Mouse (Mus musculus): ENCODE data around the gene Ctnnbip1. TPM values are rescaled to one million over a fixed set of nuclear protein-coding genes. Genes with fewer than 3 reads are reported as not detected.

Gene Ctnnbip1
- polyA plus RNA-seq, 1 experiment from 2014 or later: 36.3 TPM

GRCm38 (mm10) chr4:149590200-149590599 lies 72.2 kb downstream of the Ctnnbip1 start:
- H3K4me1 ChIP-seq (ENCODE audit: control insufficient read depth, insufficient read depth, low read length): 0 out of 2 replicates have a peak, but pooled peaks cover 5% of the 10 kb centered on the region
- 82% methylated on average over 1 of the region's 1 CpGs for WGBS (ENCODE audit: insufficient replicate concordance)
- no peak overlapping the region for H3K4me2 ChIP-seq
- no peaks in the 10 kb centered on the region for H3K9me3 ChIP-seq (replicated peaks; ENCODE audit: control insufficient read depth, low read length)
- no peak overlapping the region for H3K9ac ChIP-seq (ENCODE audit: low read depth, low read length)
- ATAC-seq (replicated peaks; ENCODE audit: insufficient number of reproducible peaks, low FRiP score, low TSS enrichment): no peak
- H3K27ac ChIP-seq (ENCODE audit: low read depth, low read length): no peak overlapping the region
- no peaks in the 10 kb centered on the region for H3K36me3 ChIP-seq (ENCODE audit: control insufficient read depth, insufficient read depth, low read length)
- no peak overlapping the region for H3K4me3 ChIP-seq (ENCODE audit: low read depth, low read length)
- peaks cover 31% of the 10 kb centered on the region for H3K27me3 ChIP-seq (ENCODE audit: control insufficient read depth, insufficient read depth, low read length)

- 71% methylated on average over 2 of the region's 2 CpGs for WGBS (ENCODE audit: insufficient replicate concordance)
- Histone ChIP-seq H3K27ac (ENCODE audit: low read depth, low read length) (no peak overlapping the region), H3K4me2 (no peak overlapping the region), H3K9me3 (replicated peaks; ENCODE audit: control insufficient read depth, low read length) (no peaks in the 10 kb centered on the region), H3K36me3 (ENCODE audit: control insufficient read depth, insufficient read depth, low read length) (no peaks in the 10 kb centered on the region), H3K4me1 (ENCODE audit: control insufficient read depth, insufficient read depth, low read length) (0 out of 2 replicates have a peak, but pooled peaks cover 5% of the 10 kb centered on the region), H3K9ac (ENCODE audit: low read depth, low read length) (no peak overlapping the region), H3K27me3 (ENCODE audit: control insufficient read depth, insufficient read depth, low read length) (peaks cover 20% of the 10 kb centered on the region), H3K4me3 (ENCODE audit: low read depth, low read length) (no peak overlapping the region)
- no peak for ATAC-seq (replicated peaks; ENCODE audit: insufficient number of reproducible peaks, low FRiP score, low TSS enrichment)
Measured at GRCm38 (mm10) chr4:149591486-149591885, 73.5 kb downstream of the Ctnnbip1 start.

GRCm38 (mm10) chr4:149594913-149595581 lies 77.0 kb downstream of the Ctnnbip1 start:
- H3K36me3 ChIP-seq (ENCODE audit: control insufficient read depth, insufficient read depth, low read length): no peaks in the 10 kb centered on the region
- no peak overlapping the region for H3K27ac ChIP-seq (ENCODE audit: low read depth, low read length)
- no peak for ATAC-seq (replicated peaks; ENCODE audit: insufficient number of reproducible peaks, low FRiP score, low TSS enrichment)
- no peaks in the 10 kb centered on the region for H3K4me1 ChIP-seq (ENCODE audit: control insufficient read depth, insufficient read depth, low read length)
- H3K27me3 ChIP-seq (ENCODE audit: control insufficient read depth, insufficient read depth, low read length): no peaks in the 10 kb centered on the region
- WGBS (ENCODE audit: insufficient replicate concordance): 82% methylated on average over 9 of the region's 9 CpGs
- no peak overlapping the region for H3K4me2 ChIP-seq
- no peak overlapping the region for H3K4me3 ChIP-seq (ENCODE audit: low read depth, low read length)
- H3K9me3 ChIP-seq (replicated peaks; ENCODE audit: control insufficient read depth, low read length): no peaks in the 10 kb centered on the region
- H3K9ac ChIP-seq (ENCODE audit: low read depth, low read length): no peak overlapping the region

- H3K27me3 ChIP-seq (ENCODE audit: control insufficient read depth, insufficient read depth, low read length): no peaks in the 10 kb centered on the region
- no peak overlapping the region for H3K9ac ChIP-seq (ENCODE audit: low read depth, low read length)
- 72% methylated on average over 12 of the region's 12 CpGs for WGBS (ENCODE audit: insufficient replicate concordance)
- H3K36me3 ChIP-seq (ENCODE audit: control insufficient read depth, insufficient read depth, low read length): no peaks in the 10 kb centered on the region
- no peak for ATAC-seq (replicated peaks; ENCODE audit: insufficient number of reproducible peaks, low FRiP score, low TSS enrichment)
- no peak overlapping the region for H3K27ac ChIP-seq (ENCODE audit: low read depth, low read length)
- no peaks in the 10 kb centered on the region for H3K9me3 ChIP-seq (replicated peaks; ENCODE audit: control insufficient read depth, low read length)
- peaks cover 15% of the 10 kb centered on the region for H3K4me1 ChIP-seq (ENCODE audit: control insufficient read depth, insufficient read depth, low read length)
- H3K4me3 ChIP-seq (ENCODE audit: low read depth, low read length): no peak overlapping the region
- no peak overlapping the region for H3K4me2 ChIP-seq
Measured at GRCm38 (mm10) chr4:149597641-149598208, 79.7 kb downstream of the Ctnnbip1 start.

GRCm38 (mm10) chr4:149599549-149599948 lies 81.5 kb downstream of the Ctnnbip1 start:
- no peak for ATAC-seq (replicated peaks; ENCODE audit: insufficient number of reproducible peaks, low FRiP score, low TSS enrichment)
- H3K9me3 ChIP-seq (replicated peaks; ENCODE audit: control insufficient read depth, low read length): no peaks in the 10 kb centered on the region
- H3K4me1 ChIP-seq (ENCODE audit: control insufficient read depth, insufficient read depth, low read length): peaks cover 15% of the 10 kb centered on the region
- H3K9ac ChIP-seq (ENCODE audit: low read depth, low read length): no peak overlapping the region
- 93% methylated on average over 6 of the region's 6 CpGs for WGBS (ENCODE audit: insufficient replicate concordance)
- no peak overlapping the region for H3K4me3 ChIP-seq (ENCODE audit: low read depth, low read length)
- H3K4me2 ChIP-seq: no peak overlapping the region
- H3K27ac ChIP-seq (ENCODE audit: low read depth, low read length): no peak overlapping the region
- H3K36me3 ChIP-seq (ENCODE audit: control insufficient read depth, insufficient read depth, low read length): no peaks in the 10 kb centered on the region
- no peaks in the 10 kb centered on the region for H3K27me3 ChIP-seq (ENCODE audit: control insufficient read depth, insufficient read depth, low read length)

GRCm38 (mm10) chr4:149600130-149600529 lies 82.1 kb downstream of the Ctnnbip1 start:
- peaks cover 15% of the 10 kb centered on the region for H3K4me1 ChIP-seq (ENCODE audit: control insufficient read depth, insufficient read depth, low read length)
- no peak overlapping the region for H3K9ac ChIP-seq (ENCODE audit: low read depth, low read length)
- H3K4me3 ChIP-seq (ENCODE audit: low read depth, low read length): no peak overlapping the region
- H3K4me2 ChIP-seq: no peak overlapping the region
- H3K27ac ChIP-seq (ENCODE audit: low read depth, low read length): no peak overlapping the region
- H3K36me3 ChIP-seq (ENCODE audit: control insufficient read depth, insufficient read depth, low read length): no peaks in the 10 kb centered on the region
- 77% methylated on average over 4 of the region's 4 CpGs for WGBS (ENCODE audit: insufficient replicate concordance)
- H3K27me3 ChIP-seq (ENCODE audit: control insufficient read depth, insufficient read depth, low read length): no peaks in the 10 kb centered on the region
- ATAC-seq (replicated peaks; ENCODE audit: insufficient number of reproducible peaks, low FRiP score, low TSS enrichment): no peak
- H3K9me3 ChIP-seq (replicated peaks; ENCODE audit: control insufficient read depth, low read length): no peaks in the 10 kb centered on the region

- Histone ChIP-seq H3K36me3 (ENCODE audit: control insufficient read depth, insufficient read depth, low read length) (no peaks in the 10 kb centered on the region), H3K27me3 (ENCODE audit: control insufficient read depth, insufficient read depth, low read length) (no peaks in the 10 kb centered on the region), H3K9ac (ENCODE audit: low read depth, low read length) (no peak overlapping the region), H3K27ac (ENCODE audit: low read depth, low read length) (no peak overlapping the region; the same call in 1 of the 2 replicates), H3K9me3 (replicated peaks; ENCODE audit: control insufficient read depth, low read length) (no peaks in the 10 kb centered on the region), H3K4me1 (ENCODE audit: control insufficient read depth, insufficient read depth, low read length) (peaks cover 15% of the 10 kb centered on the region), H3K4me3 (ENCODE audit: low read depth, low read length) (no peak overlapping the region), H3K4me2 (no peak overlapping the region)
- 24% methylated on average over 4 of the region's 4 CpGs for WGBS (ENCODE audit: insufficient replicate concordance)
- ATAC-seq (replicated peaks; ENCODE audit: insufficient number of reproducible peaks, low FRiP score, low TSS enrichment): no peak
Measured at GRCm38 (mm10) chr4:149601484-149601883, 83.4 kb downstream of the Ctnnbip1 start.

GRCm38 (mm10) chr4:149602236-149602635 lies 84.2 kb downstream of the Ctnnbip1 start:
- no peaks in the 10 kb centered on the region for H3K9me3 ChIP-seq (replicated peaks; ENCODE audit: control insufficient read depth, low read length)
- no peak overlapping the region for H3K27ac ChIP-seq (ENCODE audit: low read depth, low read length)
- peaks cover 17% of the 10 kb centered on the region for H3K4me1 ChIP-seq (ENCODE audit: control insufficient read depth, insufficient read depth, low read length)
- WGBS (ENCODE audit: insufficient replicate concordance): 64% methylated on average over 7 of the region's 7 CpGs
- H3K27me3 ChIP-seq (ENCODE audit: control insufficient read depth, insufficient read depth, low read length): no peaks in the 10 kb centered on the region
- no peak overlapping the region for H3K9ac ChIP-seq (ENCODE audit: low read depth, low read length)
- ATAC-seq (replicated peaks; ENCODE audit: insufficient number of reproducible peaks, low FRiP score, low TSS enrichment): no peak
- no peaks in the 10 kb centered on the region for H3K36me3 ChIP-seq (ENCODE audit: control insufficient read depth, insufficient read depth, low read length)
- no peak overlapping the region for H3K4me2 ChIP-seq
- no peak overlapping the region for H3K4me3 ChIP-seq (ENCODE audit: low read depth, low read length)

GRCm38 (mm10) chr4:149603860-149604259 lies 85.8 kb downstream of the Ctnnbip1 start:
- no peak overlapping the region for H3K9ac ChIP-seq (ENCODE audit: low read depth, low read length)
- no peak overlapping the region for H3K4me2 ChIP-seq
- no peak for ATAC-seq (replicated peaks; ENCODE audit: insufficient number of reproducible peaks, low FRiP score, low TSS enrichment)
- no peak overlapping the region for H3K27ac ChIP-seq (ENCODE audit: low read depth, low read length)
- WGBS (ENCODE audit: insufficient replicate concordance): 44% methylated on average over 1 of the region's 1 CpGs
- no peaks in the 10 kb centered on the region for H3K27me3 ChIP-seq (ENCODE audit: control insufficient read depth, insufficient read depth, low read length)
- no peaks in the 10 kb centered on the region for H3K36me3 ChIP-seq (ENCODE audit: control insufficient read depth, insufficient read depth, low read length)
- H3K9me3 ChIP-seq (replicated peaks; ENCODE audit: control insufficient read depth, low read length): no peaks in the 10 kb centered on the region
- no peak overlapping the region for H3K4me3 ChIP-seq (ENCODE audit: low read depth, low read length)
- H3K4me1 ChIP-seq (ENCODE audit: control insufficient read depth, insufficient read depth, low read length): peaks cover 24% of the 10 kb centered on the region
